Mouse (Mus musculus) frontal cortex, adult 2 months (tissue): ENCODE measurements at regions not wholly inside any gene's neighbourhood (a gene's known extent, or its start where the extent isn't known, plus 50 kb on each side); places are given as distances from the start of the nearest gene placed in this dataset.
"Not testable (repeated sequence)": the region's sequence is repeated elsewhere in the genome, so short reads cannot be mapped to it uniquely, and the experiment has no call there.

ENCODE experiments used
- DNase-seq, 2 experiments: peaks; one replicate each; pipeline ENCODE4 v3.0.0; 2022; ENCODE audit warnings: low spot score in 1 of 2; ENCODE audit errors: extremely low spot score in 1 of 2

GRCm38 (mm10) chr8:19588715-19589114 lies 93.8 kb downstream of the Defb7 start:
- no peak for DNase-seq

GRCm38 (mm10) chr8:19601542-19601941 lies 106.6 kb downstream of the Defb7 start:
- DNase-seq: not testable (repeated sequence)

GRCm38 (mm10) chr8:19606586-19606985 lies 111.7 kb downstream of the Defb7 start:
- no peak for DNase-seq

- peak; percentile 11 to 51 for DNase-seq
Measured at GRCm38 (mm10) chr8:19627514-19627913, 101.9 kb upstream of the 4930467E23Rik start.

GRCm38 (mm10) chr8:19648591-19648990 lies 80.8 kb upstream of the 4930467E23Rik start:
- not testable (repeated sequence) for DNase-seq
